Mouse (Mus musculus) monocyte, adult 2 months (primary cell): ENCODE measurements around the gene Tenm4.

Experiments
- DNase-seq, 2 experiments: peaks; one replicate each; pipeline ENCODE4 v3.0.0; 2022; ENCODE audit warnings: low spot score in 2 of 2, low read depth in 1 of 2

Tenm4 gene

DNA sequence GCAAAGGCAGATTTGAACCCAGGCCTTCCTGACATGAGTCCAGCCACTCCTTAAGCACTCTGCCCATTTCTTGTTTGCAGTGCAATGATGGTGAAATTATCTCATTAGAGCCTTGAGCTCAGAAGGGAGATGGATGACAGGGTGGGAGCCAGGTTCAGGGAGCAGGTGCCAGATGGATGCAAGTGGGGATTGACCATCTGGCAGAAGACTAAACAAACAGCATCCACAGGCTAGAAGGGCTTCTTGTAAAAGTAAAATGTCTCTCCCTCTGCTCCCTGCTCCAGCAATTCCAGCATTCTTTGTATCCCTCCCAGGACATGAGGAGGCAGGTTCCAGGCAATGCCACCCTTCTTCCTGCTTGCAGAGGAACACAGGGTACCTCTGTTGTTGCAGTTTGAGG lies 165.3 kb downstream of the Tenm4 start:
- no peak for DNase-seq

DNA sequence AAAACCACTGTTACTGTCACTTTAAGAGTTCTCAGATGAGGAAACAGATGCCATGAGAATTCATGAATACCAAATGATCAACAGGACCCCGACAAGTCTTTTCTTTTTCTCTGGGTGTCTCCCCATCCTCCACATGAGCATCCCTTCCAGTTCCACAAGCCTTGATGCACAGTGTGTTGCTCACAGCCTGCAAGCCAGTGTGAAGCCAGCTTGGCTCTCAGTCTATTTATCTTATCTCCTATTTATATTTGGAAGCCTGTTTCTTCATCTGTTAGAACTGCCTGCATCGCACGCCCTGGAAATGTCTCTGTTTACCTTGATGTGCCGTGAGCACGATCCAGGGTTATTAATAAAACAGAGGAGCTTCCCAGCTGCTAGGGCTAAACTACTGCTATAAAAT lies 169.8 kb downstream of the Tenm4 start:
- no peak for DNase-seq

DNA sequence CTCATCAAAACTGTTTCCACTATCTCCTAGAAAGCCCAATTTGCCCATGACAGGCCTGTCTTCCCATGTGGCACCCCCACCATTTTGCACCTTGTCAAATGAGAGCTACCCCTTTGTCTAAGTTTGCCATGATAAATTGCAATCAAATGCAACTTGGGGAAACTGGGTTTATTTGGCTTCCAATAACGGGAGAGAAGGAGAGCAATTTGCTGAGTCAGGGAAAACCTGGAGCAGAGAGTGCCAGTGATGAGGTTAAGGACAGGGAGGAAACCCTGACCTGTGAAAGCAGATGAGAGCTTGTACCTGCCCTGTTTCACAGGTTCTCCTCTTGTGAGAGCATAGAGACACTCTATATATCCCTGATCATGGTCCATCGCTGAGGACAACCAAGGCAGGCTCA lies 170.4 kb downstream of the Tenm4 start:
- no peak for DNase-seq

DNA sequence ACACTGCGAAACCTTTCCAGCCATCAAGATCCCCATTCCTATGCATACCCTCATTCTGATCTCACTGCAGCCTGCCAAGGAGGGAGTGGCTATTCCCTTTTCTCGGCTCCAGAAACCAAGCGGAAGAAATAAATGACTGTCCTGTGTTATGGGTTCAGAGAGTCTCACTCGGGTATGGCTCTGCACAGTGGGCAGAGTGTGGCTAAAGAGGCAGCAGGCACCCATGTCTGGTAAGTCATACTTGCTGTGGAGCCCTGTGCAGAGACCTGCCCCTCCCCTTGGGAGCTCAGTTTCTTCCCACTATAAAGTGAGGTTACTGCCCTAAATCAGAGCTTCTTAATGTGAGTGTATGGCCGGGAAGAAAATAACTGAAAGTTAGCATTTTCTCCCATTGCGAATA lies 171.9 kb downstream of the Tenm4 start:
- DNase-seq, result no peak

DNA sequence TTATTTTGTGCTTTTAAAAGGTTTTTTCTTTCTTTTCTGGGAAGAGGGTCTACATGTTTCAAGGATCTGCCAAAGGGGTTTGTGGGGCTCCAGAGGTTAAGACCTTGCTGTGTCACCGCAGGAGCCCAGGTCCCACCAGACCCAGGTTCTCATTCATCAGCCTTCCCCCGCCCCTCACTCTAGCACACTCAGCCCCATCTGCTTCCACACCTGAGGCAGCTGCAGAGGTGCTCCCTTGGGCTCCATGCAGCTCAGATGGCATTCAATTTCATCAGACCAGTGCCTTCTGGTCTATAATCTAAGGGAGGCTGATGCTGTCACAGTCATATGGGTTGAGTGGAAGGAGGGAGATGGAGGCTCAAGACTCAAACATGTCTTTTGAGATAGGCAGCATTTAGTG lies 172.6 kb downstream of the Tenm4 start:
- no peak for DNase-seq

DNA sequence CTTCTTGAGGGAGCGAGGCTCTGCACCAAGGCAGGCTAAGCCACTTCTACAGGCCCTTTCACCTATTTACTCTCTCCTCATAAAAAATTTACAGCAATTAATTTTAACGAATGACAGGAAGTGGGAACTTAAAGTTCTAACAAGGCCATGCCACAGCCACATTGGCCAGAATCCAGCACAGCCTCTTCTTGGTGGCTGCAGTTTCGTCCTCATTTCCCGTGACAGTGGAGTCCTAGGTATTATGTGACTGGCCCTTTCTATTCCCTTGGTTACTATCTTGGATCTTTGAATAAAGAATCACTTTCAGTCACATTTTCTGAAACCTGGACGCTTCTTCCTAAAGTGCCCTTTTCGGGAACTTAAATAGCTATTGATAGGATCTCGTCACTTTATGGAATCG lies 181.6 kb downstream of the Tenm4 start:
- no peak for DNase-seq

DNA sequence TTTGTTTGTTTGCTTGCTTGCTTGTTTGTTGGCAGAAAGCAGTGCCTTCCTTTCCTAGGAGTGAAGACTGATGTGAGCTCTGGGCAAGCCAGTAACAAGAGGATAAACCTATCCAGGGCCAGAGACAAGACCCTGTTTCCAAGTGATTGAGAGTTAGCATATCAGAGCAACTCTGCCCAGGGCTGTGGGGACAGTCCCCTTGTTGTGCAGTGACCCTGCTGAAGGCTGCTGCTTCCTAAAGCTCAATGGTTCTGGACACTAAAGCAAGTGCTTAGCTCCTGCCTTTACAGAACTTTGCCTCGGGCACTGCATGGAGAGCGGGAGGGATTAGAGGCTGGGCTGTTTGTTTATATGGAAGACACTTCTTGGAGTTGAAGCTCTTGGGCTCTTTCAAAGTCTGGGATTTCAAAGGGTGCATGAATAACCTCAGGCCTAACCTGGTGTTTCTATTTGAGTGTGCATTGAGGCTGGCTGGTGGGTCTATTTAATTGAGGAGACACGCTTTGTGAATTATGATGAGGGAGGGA lies 185.3 kb downstream of the Tenm4 start:
- no peak for DNase-seq

DNA sequence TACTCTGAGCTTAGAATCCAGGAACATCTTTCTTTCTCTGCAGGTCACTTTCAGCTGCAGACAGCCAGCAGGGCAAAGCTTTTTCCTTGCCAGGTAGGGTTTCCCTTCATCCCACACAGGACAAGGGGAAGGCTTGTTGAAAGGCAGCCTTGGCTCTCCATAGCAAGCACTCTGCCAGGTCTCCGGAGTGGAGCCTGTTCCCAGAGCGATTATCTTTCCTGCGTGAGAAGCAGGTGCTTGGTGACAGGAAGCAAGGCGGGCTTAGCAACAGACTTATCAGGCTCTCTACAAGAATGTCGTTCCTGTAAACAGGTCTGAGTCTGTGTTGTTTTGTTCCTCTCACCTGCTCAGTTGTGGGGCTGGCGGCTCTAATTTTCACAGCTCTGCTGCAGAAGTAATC lies 186.5 kb downstream of the Tenm4 start:
- DNase-seq, result no peak

DNA sequence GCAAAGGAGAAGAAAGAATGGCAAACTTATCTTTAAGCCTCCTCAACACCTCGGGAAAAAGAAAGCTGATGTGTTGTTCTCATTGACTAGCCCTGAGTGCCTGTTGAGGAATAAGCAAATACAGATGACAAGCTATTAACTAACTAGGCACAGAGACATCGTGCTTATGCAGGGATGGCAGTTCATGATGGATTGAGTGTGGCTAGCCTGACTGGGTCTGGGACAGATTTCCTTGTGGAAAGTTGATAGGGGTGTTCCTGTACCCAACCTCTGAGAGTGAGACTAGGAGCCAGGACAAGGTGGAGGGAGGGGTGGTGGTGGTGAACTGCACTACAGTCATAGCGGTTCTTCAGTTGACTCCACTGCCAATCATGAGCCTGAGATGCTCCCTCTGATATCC lies 192.3 kb downstream of the Tenm4 start:
- DNase-seq, result no peak

DNA sequence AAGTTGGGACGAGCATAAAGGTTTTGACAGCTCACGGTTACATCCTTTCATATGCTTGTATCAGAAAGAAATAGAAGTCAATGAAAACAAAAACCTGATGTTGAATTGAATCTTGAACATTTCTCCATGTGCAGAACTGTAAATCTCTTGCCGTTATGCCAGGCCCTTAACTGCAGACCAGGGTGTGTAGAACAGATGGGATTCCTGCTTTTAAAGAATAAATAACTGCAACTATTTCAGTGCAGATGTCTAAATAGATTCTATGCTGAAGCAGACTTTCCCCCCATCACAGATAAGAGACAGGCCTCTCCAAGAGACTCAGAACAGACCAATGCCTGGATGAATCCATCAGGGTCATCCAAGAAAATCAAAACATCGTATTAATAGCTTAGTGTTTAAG lies 198.9 kb downstream of the Tenm4 start:
- no peak for DNase-seq

DNA sequence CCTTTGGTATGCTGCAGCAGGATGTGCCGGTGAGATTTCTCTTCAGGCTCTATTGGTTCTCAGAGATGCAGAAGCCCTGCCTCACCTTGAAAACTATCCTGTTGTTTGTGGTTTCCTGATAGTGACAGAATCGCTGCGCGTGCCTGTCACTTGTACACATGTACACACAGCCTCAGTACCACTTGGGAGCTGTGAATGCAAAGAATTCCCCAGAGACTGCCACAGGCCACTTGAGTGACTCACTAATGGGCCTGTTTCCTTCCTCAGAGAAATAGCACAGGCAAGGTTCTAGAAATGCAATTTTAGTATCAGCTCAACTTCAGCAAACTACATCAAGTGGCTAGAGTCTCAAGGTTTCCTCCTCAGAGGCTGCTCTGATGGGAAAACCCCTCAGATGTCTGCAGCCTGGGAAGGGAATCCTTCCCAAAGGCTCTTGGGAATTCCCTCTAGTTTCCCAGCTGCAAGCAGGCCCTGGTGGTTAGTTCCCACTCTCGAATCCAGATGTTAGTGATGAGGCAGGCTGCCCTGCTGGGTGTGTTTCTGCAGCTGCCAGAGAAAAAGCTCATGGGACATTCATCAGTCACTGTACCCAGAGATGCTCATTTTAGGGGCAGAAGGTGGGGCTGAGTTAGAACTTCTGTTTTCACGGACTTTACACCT lies 203.1 kb downstream of the Tenm4 start:
- DNase-seq, result no peak

DNA sequence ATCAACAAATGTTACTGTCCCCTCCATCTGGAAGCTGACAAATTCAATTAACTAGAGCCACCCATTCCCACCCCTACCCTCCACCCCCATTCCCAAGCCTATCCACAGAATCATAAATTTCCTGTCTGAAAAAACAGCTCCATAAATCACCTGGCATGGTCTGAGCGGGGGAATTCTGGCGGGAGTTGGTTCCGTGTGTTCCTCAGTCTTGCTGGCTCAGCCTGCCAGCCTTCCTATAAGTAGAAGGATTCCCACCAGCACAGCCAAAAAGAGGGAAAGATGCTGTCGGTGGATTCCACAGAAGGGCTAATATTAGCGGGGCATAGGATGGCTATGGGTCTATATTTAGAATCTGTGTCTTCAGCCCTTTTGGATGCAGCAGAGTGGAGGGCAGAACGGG lies 204.5 kb downstream of the Tenm4 start:
- DNase-seq, result no peak

DNA sequence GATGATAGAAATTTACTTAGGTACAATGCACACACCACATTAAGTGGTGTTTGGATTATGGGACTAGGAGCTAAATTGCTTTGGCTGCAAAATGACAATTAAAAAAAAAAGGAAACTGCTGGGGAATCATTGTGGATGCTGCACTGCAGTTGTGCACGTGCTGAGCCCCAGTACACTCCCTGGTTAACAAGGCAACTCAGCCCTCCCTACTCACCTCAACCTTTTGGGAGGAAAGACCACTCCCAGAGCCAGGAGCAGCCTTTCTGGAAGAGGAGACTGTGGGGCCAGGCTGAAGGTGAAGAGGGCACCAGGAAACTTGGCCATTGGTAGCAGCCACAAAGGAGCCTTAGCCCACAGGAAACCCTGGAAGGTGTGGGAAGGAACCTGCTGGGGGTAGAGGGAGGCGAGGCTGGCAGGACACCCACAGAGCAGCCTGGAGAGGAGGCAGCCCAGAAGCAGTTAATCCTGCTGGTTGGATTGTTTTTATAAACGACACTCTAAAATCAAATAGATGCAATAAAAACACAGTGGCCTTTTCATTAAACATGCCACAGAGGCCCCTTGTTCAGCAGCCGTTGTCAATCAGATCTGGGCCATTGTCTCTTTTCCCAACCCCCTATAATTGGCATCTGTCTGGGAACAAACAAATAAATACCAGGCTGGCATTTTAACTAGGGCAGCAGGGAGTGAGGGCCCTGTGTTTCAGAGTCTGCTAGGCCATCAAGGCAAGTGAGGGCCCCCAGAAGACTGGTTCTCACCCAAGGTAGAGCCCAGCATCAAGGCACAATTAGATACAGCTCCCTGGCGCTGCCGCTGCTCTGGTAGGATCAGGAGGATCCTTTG lies 212.9 kb downstream of the Tenm4 start:
- no peak for DNase-seq

DNA sequence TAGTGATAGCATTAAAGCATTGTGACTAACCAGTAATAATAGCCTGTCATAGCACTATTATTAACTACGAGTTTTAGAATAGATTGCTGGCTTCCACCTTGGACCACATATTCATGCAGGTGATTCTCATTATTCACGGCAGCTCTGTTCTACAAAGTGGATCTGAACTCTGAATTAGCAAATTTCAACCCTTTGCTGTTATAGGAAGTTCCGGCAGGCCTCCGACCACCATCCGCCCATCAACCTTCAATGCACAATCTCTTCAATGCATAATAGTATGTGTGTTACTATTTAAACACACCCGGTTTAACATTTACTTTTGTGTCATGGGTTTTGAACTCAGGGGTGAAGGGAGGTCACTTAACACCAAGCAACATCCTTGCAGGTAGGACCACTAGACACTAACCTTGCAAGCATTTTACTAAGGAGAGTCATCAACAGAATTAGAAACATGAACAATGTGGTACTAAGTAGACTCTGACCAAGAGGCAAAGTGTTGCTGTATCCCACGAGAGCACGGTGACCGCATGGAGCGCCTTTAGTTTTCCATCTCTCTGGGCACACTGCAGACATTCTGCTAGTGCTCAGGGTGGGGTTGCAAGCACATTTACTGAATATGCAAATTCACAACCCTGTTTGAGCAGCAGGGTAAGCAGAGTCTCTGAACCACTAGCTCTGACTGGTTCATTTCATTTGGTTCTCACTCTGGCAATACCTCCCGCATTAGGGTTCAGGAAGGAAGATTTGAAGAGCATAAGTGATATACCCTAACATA lies 213.9 kb downstream of the Tenm4 start:
- DNase-seq, result no peak

DNA sequence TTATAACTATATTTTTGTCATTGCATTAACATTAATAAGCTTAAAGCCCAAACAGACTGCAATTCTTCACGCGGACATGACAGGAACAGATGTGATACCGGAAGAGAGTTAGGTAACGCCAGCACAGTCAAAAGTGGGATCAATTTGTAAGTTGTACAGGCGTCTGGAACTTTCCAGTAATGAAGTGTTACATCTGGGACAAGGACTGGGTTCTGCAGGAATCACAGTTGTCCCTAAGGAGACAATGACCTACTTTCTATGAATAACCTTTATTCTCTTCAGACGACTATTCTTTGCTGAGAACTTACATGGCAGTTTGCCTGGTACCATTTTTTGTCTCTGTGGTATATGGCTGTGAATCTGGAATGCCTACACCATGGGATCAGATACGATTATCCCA lies 214.8 kb downstream of the Tenm4 start:
- DNase-seq, result no peak

DNA sequence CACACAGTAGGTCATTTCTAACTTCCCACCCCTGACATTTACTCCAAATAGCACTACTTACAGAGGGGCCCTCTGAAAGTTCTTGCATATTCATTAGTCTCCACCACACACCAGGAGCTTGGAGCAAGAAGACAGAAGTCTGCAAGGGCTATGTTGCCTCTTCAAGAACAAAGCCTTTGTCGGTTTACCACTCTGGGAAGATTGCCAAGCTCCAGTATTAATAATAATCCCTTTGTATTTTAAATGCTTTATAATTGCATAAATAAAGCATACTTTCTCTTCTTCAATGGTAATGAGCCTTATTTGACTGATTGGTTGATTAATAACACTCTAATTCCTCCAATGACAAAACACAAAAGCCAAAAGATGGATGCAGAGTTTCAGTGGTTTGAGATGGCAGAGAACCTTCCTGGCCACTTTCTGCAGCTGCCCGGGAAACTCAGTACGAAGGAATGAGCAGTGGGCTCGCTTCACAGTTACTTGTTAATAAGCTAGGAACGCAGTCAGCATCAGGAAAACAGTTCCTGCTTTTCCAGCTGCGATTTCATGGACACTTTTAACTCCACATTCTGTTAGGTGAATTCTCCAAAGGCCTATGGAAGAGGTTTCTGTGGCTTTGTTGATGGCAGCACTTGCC lies 219.1 kb downstream of the Tenm4 start:
- DNase-seq, result no peak

DNA sequence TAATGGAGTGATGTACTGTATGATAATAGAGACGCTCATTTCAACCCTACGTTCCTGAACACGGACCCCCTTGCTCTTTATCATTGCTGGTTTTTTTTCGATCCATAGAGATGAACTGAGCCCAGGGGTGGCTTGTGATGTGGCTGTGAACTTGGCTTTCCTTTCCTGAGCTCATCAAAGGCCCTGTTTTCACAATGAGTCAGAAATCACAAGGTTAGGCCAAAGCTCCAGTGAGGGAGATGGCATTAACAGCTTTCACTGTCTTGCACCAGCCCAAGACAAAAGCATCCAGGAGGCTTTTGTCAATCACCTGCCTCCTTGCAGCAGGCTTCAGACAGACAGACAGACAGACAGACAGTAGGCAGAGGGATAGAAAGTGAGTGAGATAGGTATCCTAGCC lies 219.8 kb downstream of the Tenm4 start:
- DNase-seq, result no peak

DNA sequence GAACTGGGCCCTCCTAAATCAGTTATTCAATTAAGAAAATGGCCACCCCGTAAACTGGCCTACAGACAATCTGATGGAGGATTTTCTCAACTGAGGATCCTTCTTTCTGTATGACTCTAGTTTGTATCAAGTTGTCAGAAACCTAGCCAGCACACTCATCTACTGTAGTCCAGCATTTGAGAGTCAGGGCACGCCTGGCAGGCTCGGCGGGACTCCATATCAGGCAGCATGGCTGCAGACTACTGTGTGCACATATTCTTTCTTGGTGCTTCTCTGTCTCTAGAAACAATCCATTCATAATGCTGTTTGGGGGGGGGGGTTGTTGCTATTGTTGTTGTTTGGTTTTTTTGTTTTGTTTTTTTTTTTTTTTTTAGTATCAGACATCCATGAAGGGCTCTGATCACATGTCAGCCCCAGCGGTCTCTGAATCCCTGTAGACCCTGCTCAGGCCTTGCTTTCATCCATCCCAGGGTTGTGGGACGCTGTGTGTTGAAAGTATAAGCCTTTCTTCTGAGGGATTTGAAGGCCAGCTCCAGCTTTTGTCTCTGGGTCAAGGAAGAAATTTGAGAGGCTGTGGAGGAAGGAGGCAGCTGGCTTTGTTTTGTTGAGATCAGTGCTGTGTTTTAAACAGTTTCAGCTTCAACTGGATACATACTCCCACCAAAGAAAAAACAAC lies 220.9 kb downstream of the Tenm4 start:
- no peak for DNase-seq

DNA sequence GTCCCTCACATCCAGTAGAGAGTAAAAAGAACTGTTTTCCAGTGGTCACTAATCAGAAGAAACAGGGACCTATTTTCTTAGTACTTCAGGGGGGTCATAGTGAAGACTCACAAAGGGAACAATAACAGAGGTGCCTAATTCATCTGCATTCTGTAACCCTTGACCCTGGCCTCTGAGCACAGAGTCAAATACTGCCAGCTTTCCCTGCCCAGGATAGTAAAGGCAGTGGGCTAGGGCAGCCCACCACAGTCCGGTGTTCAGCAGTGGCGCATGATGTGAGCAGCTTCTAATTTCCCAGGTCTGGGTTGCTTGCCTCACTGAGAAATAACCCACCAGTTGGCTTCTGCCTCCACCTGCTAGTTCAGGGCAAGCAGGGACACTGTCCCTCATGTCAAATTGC lies 221.6 kb downstream of the Tenm4 start:
- DNase-seq, result no peak

DNA sequence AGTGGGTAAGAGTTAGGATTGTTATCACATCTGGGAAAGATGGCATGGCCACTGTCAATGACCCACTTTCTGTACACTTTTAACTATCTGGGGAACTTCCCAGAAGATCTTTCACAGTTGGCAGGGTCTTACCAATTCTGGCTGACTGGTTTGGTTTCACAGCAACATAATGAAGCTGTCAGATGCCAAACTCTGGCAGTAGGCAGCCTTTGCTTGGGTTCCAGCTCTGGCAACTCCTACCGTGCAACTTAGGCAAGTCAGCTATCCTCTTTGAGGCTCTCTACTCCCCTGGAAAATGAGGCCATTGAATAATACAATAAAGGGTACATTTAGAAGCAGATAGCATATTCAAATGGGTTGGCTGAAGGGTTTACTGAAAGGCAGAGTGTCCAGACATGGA lies 226.9 kb downstream of the Tenm4 start:
- no peak for DNase-seq

DNA sequence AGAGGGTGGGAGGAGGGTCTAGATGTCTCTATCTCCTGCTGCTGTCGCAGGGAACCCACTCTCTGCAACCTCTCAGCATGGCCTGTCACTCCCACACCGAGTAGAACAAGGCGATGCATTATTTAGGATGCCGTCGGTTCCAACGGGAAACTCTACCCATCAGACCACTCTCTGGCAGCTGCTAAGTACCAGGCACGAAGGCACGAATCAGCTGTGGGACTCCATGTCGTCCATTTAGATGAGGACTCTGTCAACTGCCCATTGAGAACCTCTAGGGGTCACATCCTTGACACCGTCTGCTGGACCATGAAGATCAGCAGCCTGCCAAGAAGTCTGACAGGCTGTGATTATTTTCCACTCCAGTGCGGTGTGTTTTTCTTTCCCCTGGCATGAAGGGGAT lies 229.4 kb downstream of the Tenm4 start:
- DNase-seq, result no peak
